Mouse (Mus musculus) forebrain, embryonic 12.5 days (tissue): Measurements from ENCODE around the gene Gm45140. TPM values are rescaled to one million over a fixed set of nuclear protein-coding genes. Genes with fewer than 3 reads are reported as not detected.

Experiments
- ATAC-seq: fragments of 200-750 bp; cut with Nextera tagmentation; 2 replicates; pipeline ENCODE4 v1.8.0; 2017; ENCODE audit warnings: moderate TSS enrichment; ENCODE audit not compliant: low FRiP score
- H3K27ac ChIP-seq: fragments of 300-500 bp; sonication (generic); 2 replicates; pipeline ENCODE4 v1.5.1; 2016; ENCODE audit warnings: mild to moderate bottlenecking
- H3K27me3 ChIP-seq: fragments of 300-500 bp; sonication (generic); 2 replicates; pipeline ENCODE4 v1.6.1; 2016; ENCODE audit warnings: mild to moderate bottlenecking
- H3K36me3 ChIP-seq: fragments of 300-500 bp; sonication (generic); replicated peaks from 2 replicates; pipeline ENCODE4 v1.6.1; 2016; ENCODE audit warnings: mild to moderate bottlenecking
- H3K4me1 ChIP-seq: fragments of 300-500 bp; sonication (generic); 2 replicates; pipeline ENCODE4 v1.6.1; 2016
- H3K4me2 ChIP-seq: fragments of 300-500 bp; sonication (generic); 2 replicates; pipeline ENCODE4 v1.6.1; 2016; ENCODE audit warnings: mild to moderate bottlenecking, moderate library complexity
- H3K4me3 ChIP-seq: fragments of 300-500 bp; sonication (generic); replicated peaks from 2 replicates; pipeline ENCODE4 v1.5.1; 2016; ENCODE audit warnings: mild to moderate bottlenecking
- H3K9ac ChIP-seq: fragments of 300-500 bp; sonication (generic); 2 replicates; pipeline ENCODE4 v1.6.1; 2016; ENCODE audit warnings: mild to moderate bottlenecking
- H3K9me3 ChIP-seq: fragments of 300-500 bp; sonication (generic); 2 replicates; pipeline ENCODE4 v1.6.1; 2016
- WGBS: fragments of 180-500 bp; shearing (Covaris S2); methylation state at CpG from one replicate; pipeline ENCODE4 v1.1.7; 2016; 5-methylcytosine and 5-hydroxymethylcytosine counted together
- polyA plus RNA-seq: library from polyadenylated mRNA; unstranded; fragments of >200 nt; fragmentation: Nextera tagmentation; extraction: Ambion mirVana; gene quantifications from 2 replicates; pipeline ENCODE4 v1.2.1, GENCODE M21; 2016

Gm45140 gene
- polyA plus RNA-seq, 1 experiment from 2014 or later = 3.3 TPM

GRCm38 (mm10) chr6:87740496-87740895 is 95.1 kb downstream of the Gm45140 start:
- Histone ChIP-seq H3K4me1 (peaks cover 10% of the 10 kb centered on the region), H3K36me3 (no peaks in the 10 kb centered on the region), H3K4me2 (no peak overlapping the region), H3K9me3 (no peaks in the 10 kb centered on the region), H3K27me3 (0 out of 2 replicates have a peak, but pooled peaks cover 9% of the 10 kb centered on the region), H3K4me3 (no peak overlapping the region), H3K27ac (no peak overlapping the region), H3K9ac (no peak overlapping the region)
- ATAC-seq = no peak

- Histone ChIP-seq H3K4me3 (no peak overlapping the region), H3K4me2 (no peak overlapping the region), H3K4me1 (peaks cover 10% of the 10 kb centered on the region), H3K9me3 (no peaks in the 10 kb centered on the region), H3K27me3 (peaks cover 14% of the 10 kb centered on the region), H3K9ac (no peak overlapping the region), H3K27ac (no peak overlapping the region), H3K36me3 (no peaks in the 10 kb centered on the region)
- 81% methylated on average over 6 of the region's 6 CpGs for WGBS
- ATAC-seq = no peak
Observed at GRCm38 (mm10) chr6:87739898-87740297, 95.7 kb downstream of the Gm45140 start.

Other genes with a start within 250 kb of the Gm45140 start
- gene Prokr1, start 245.1 kb downstream of the Gm45140 start, polyA plus RNA-seq = 6.6 and 6.9 TPM in 2 replicates
- gene Aplf, start 163.6 kb downstream of the Gm45140 start, polyA plus RNA-seq = 15.5 and 15.6 TPM in 2 replicates
- gene Efcc1, start 104.9 kb downstream of the Gm45140 start, polyA plus RNA-seq = 1.6 and 2.0 TPM in 2 replicates
- gene Gp9, start 57.7 kb downstream of the Gm45140 start, polyA plus RNA-seq = 0.88 and 1.00 TPM in 2 replicates
- gene Rab43, start 23.6 kb downstream of the Gm45140 start, polyA plus RNA-seq = 7.7 and 9.2 TPM in 2 replicates
- gene Isy1, start 3.0 kb upstream of the Gm45140 start, polyA plus RNA-seq = 68.1 and 71.2 TPM in 2 replicates
- gene Cnbp, start 15.3 kb upstream of the Gm45140 start, polyA plus RNA-seq = 1,030 and 1,055 TPM in 2 replicates
- gene Copg1, start 52.0 kb upstream of the Gm45140 start, polyA plus RNA-seq = 142 and 153 TPM in 2 replicates
- gene Hmces, start 78.1 kb upstream of the Gm45140 start, polyA plus RNA-seq = 52.5 and 53.3 TPM in 2 replicates
- gene H1fx, start 145.8 kb upstream of the Gm45140 start, polyA plus RNA-seq = 47.5 and 97.0 TPM in 2 replicates
- 206 and 217 TPM in 2 replicates for gene Rab7, start 209.5 kb upstream of the Gm45140 start, polyA plus RNA-seq
- gene Rpn1, start 248.7 kb upstream of the Gm45140 start, polyA plus RNA-seq = 238 and 258 TPM in 2 replicates